Mouse (Mus musculus): ENCODE measurements around the gene Pdpr.
"Not testable (repeated sequence)": the region's sequence is repeated elsewhere in the genome, so short reads cannot be mapped to it uniquely, and the experiment has no call there.

The Pdpr gene

DNA sequence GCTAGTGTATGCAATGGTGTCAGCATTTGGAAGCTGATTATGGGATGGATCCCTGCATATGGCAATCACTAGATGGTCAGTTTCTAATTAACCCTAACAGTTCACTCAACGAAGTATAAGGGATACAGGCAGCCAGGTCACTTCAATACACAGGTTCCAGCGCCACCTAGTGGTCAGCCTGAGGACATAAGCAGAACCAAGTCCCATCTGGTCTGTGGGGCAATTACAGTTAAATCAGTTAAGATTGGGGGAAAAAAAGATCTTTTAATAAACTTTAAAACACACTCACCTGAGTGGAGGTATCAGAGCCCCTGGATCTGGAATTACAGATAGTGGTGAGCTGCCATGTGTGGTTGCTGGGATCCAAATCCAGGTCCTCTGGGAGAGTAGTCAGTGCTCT, 4.3 kb upstream of the Pdpr start:
- peak; percentile 75 for DNase-seq (ENCODE audit: low read depth, low spot score)

DNA sequence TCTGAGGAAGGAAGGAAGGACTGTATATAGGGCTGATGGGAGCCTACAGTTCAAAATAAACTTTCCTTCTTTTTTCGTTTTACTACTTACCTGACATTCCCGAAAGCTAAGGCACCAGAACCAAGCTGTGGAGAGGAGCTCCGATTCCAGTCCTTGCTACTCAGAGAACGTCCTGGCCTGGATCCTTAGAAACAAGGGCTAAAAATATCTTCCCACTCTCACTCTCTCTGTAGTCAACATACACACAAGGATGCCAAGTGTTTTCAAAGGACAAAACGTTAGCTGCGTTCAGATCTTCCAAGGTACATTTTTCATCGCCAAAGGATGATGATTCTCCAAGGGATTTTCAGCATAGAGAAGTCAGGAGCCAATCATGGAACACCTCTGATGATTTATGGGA, 2.7 kb upstream of the Pdpr start:
- no peak for DNase-seq (ENCODE audit: low read depth, low spot score)

GRCm38 (mm10) chr8:111092326-111092725, 2.1 kb upstream of the Pdpr start, which contains the start of gene Clec18a:
Gene Clec18a (minus strand): TSS chr8:111092426.
- not testable (repeated sequence) for DNase-seq (ENCODE audit: low read depth, low spot score)

DNA sequence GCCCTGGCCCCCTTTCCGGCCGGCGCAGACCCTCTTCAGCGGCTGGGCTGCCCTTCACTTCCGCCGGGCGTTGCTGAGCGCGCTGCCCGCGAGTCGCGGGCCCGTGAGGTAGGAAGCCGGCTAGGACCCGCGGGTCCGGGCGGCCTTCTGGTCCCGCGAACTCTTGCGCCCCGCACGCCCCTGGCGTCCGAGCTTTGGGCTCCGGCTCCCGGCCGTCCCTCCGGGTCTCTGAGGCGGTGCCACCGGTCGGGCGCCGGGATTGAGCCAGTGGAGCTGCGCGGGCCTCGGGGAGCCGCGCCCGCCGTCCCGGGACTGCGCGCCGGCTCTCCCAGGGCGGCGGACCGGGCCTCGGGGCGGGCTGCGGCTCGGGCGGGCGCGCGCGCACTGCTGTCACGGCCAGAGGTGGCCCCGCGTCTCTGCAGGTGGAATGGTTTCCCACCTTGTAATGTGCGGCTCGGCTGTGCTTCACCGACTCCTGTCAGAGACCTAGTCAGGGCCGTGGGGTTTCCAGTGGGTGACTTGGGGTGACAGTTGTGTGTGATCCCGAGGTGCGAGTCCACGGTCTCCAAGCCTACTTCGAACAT, 381 bp downstream of the Pdpr start:
- peak; percentile 60 for DNase-seq (ENCODE audit: low read depth, low spot score)

- no peak for DNase-seq (ENCODE audit: low read depth, low spot score)
Observed at GRCm38 (mm10) chr8:111114891-111115290, 20.5 kb downstream of the Pdpr start.

GRCm38 (mm10) chr8:111119481-111119880, 25.1 kb downstream of the Pdpr start:
- DNase-seq (ENCODE audit: low read depth, low spot score), result no peak

DNA sequence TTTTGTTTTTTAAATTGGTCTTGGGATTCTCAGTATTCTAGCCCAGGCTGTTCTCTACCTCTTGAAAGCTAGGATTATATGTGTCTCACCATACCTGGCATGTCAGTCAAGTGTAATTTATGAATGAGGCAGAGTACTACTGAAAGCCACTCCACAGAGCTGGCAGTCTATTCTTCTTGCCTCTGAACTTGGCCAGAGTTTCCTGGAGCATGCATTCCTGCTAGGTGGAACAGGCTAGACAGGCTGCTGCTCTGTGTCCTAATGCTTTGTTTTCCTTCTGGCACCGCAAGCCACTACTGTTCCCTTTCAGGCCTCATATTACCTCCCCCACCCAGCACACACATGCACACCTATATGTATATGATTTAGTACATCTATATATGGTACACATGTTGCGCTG, 36.3 kb downstream of the Pdpr start:
- no peak for DNase-seq (ENCODE audit: low read depth, low spot score)

GRCm38 (mm10) chr8:111142521-111142920, 48.1 kb downstream of the Pdpr start:
- DNase-seq (ENCODE audit: low read depth, low spot score), result no peak

DNA sequence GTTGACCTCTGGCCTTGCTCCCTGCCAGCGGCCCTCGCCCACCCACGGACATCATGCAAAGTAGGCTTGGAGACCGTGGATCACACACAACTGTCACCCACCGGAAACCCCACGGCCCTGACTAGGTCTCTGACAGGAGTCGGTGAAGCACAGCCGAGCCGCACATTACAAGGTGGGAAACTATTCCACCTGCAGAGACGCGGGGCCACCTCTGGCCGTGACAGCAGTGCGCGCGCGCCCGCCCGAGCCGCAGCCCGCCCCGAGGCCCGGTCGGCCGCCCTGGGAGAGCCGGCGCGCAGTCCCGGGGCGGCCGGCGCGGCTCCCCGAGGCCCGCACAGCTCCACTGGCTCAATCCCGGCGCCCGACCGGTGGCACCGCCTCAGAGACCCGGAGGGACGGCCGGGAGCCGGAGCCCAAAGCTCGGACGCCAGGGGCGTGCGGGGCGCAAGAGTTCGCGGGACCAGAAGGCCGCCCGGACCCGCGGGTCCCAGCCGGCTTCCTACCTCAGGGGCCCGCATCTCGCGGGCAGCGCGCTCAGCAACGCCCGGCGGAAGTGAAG, 50.5 kb downstream of the Pdpr start:
- DNase-seq (ENCODE audit: low read depth, low spot score), result peak; percentile 50

- DNase-seq (ENCODE audit: low read depth, low spot score), result peak; percentile 94
Observed at GRCm38 (mm10) chr8:111145460-111146012, 51.1 kb downstream of the Pdpr start.

GRCm38 (mm10) chr8:111155721-111156436, 61.4 kb downstream of the Pdpr start:
- DNase-seq (ENCODE audit: low read depth, low spot score), result no peak

GRCm38 (mm10) chr8:111157617-111158016, 63.2 kb downstream of the Pdpr start:
- peak; percentile 28 for DNase-seq (ENCODE audit: low read depth, low spot score)

GRCm38 (mm10) chr8:111171661-111172060, 77.2 kb downstream of the Pdpr start:
- no peak for DNase-seq (ENCODE audit: low read depth, low spot score)

DNA sequence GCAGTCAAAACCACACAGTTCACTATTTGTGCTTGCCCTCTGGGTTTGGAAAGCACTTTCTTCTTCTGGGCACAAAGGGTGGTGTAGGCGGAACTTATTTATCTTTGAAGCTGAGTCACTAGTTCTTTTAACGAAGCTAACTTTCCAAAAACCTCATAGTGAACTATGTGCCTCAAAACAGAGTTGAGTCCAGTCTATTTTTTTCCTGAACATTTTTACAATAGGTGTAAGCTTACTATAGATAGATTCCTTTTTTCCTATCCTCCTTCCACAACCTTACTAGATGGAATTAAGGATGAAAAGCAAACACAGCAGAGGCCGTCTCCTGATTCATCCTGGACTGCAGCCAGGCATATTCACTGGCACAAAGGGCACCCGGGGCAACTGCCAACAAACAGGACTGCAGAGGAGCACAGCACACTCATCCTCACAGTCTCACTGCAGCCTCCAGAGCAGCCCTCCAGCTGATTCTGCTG, 91.1 kb downstream of the Pdpr start:
- DNase-seq (ENCODE audit: low read depth, low spot score), result no peak

Data from CD4-positive helper T cell, adult 2 months (primary cell).